Mouse (Mus musculus): Measurements from ENCODE around the gene Tmem115. TPM values are rescaled to one million over a fixed set of nuclear protein-coding genes. Genes with fewer than 3 reads are reported as not detected.

Tmem115 gene
- polyA plus RNA-seq, 1 experiment, result 0.88 TPM

- Histone ChIP-seq H3K36me3 (ENCODE audit: control insufficient read depth) (peaks cover 23% of the 10 kb centered on the region), H3K27me3 (ENCODE audit: control insufficient read depth) (peaks cover 12% of the 10 kb centered on the region), H3K4me1 (ENCODE audit: control insufficient read depth) (peaks cover 67% of the 10 kb centered on the region), H3K4me3 (replicated peaks) (no peak overlapping the region), H3K9me3 (ENCODE audit: control insufficient read depth, low read length) (peaks cover 2% of the 10 kb centered on the region; the same call in 1 of the 2 replicates)
- TF ChIP-seq TAL1 (IDR thresholded peaks at IDR 0.05; ENCODE audit: low read length) (no peak), GATA1 (IDR thresholded peaks at IDR 0.05; ENCODE audit: low read length) (no peak)
These were observed 11.0 kb downstream of the Tmem115 start for GRCm38 (mm10) chr9:107544729-107545128.

DNA sequence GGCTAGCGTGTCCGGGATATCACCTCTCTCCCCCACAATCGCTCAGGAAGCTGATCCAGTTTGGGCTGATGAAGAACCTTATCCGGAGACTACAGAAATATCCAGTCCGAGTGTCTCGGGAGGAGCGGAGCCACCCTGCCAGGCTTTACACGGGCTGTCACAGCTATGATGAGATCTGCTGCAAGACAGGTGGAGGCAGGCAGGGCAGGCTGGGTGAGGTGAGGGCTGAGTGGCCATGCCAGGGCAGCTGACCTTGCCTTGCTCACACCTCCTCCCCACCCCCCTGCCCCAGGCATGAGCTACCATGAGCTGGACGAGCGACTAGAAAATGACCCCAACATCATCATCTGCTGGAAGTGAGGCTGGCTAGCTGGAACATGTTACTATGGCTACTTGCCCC, 11.5 kb downstream of the Tmem115 start:
- no peak overlapping the region for H3K4me3 ChIP-seq (replicated peaks)
- TF ChIP-seq TAL1 (IDR thresholded peaks at IDR 0.05; ENCODE audit: low read length), result no peak
- TF ChIP-seq GATA1 (IDR thresholded peaks at IDR 0.05; ENCODE audit: low read length), result no peak
- peaks cover 2% of the 10 kb centered on the region; the same call in 1 of the 2 replicates for H3K9me3 ChIP-seq (ENCODE audit: control insufficient read depth, low read length)
- peaks cover 15% of the 10 kb centered on the region for H3K27me3 ChIP-seq (ENCODE audit: control insufficient read depth)
- peaks cover 62% of the 10 kb centered on the region for H3K4me1 ChIP-seq (ENCODE audit: control insufficient read depth)
- H3K36me3 ChIP-seq (ENCODE audit: control insufficient read depth), result peaks cover 19% of the 10 kb centered on the region

GRCm38 (mm10) chr9:107545602-107546001, 11.9 kb downstream of the Tmem115 start:
- Histone ChIP-seq H3K36me3 (ENCODE audit: control insufficient read depth) (peaks cover 15% of the 10 kb centered on the region), H3K27me3 (ENCODE audit: control insufficient read depth) (peaks cover 19% of the 10 kb centered on the region), H3K4me3 (replicated peaks) (no peak overlapping the region), H3K9me3 (ENCODE audit: control insufficient read depth, low read length) (peaks cover 2% of the 10 kb centered on the region; the same call in 1 of the 2 replicates), H3K4me1 (ENCODE audit: control insufficient read depth) (peaks cover 62% of the 10 kb centered on the region)
- TF ChIP-seq TAL1 (IDR thresholded peaks at IDR 0.05; ENCODE audit: low read length) (no peak), GATA1 (IDR thresholded peaks at IDR 0.05; ENCODE audit: low read length) (no peak)

GRCm38 (mm10) chr9:107547026-107547425, 13.3 kb downstream of the Tmem115 start, which contains the start of gene Zmynd10:
TSS of gene Zmynd10 (plus strand) at chr9:107547298.
- peaks cover 2% of the 10 kb centered on the region; the same call in 1 of the 2 replicates for H3K9me3 ChIP-seq (ENCODE audit: control insufficient read depth, low read length)
- H3K4me3 ChIP-seq (replicated peaks), result peak within 1 kb of the TSS; percentile 34
- H3K4me1 ChIP-seq (ENCODE audit: control insufficient read depth), result peaks cover 62% of the 10 kb centered on the region
- peaks cover 15% of the 10 kb centered on the region for H3K36me3 ChIP-seq (ENCODE audit: control insufficient read depth)
- TF ChIP-seq TAL1 (IDR thresholded peaks at IDR 0.05; ENCODE audit: low read length) (no peak), GATA1 (IDR thresholded peaks at IDR 0.05; ENCODE audit: low read length) (no peak)
- peaks cover 33% of the 10 kb centered on the region for H3K27me3 ChIP-seq (ENCODE audit: control insufficient read depth)

DNA sequence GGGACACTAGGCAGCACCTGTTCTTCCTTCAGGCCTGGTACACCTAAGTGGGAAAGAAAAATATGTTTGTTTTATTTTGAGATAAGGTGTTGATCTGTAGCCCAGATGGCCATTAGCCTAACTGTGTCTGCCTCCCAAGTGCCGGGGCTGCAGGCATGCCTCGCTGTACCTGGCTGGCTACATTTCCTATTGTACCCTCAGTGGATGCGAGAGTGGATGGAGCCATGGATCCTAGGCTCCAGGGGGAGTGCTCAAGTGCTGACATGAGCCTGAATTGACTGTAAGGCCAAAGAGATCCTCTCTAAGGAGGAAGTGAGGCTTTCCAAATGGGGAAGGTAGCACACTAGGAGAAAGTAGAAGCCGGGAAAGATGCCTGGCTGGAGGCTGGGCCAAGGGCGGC, 14.2 kb downstream of the Tmem115 start:
- Histone ChIP-seq H3K4me3 (replicated peaks) (no peak overlapping the region), H3K4me1 (ENCODE audit: control insufficient read depth) (peaks cover 62% of the 10 kb centered on the region)
- TF ChIP-seq GATA1 (IDR thresholded peaks at IDR 0.05; ENCODE audit: low read length) (no peak), TAL1 (IDR thresholded peaks at IDR 0.05; ENCODE audit: low read length) (no peak)

GRCm38 (mm10) chr9:107548820-107549219, 15.1 kb downstream of the Tmem115 start:
- TF ChIP-seq GATA1 (IDR thresholded peaks at IDR 0.05; ENCODE audit: low read length), result no peak
- no peak for TF ChIP-seq TAL1 (IDR thresholded peaks at IDR 0.05; ENCODE audit: low read length)
- peaks cover 15% of the 10 kb centered on the region for H3K36me3 ChIP-seq (ENCODE audit: control insufficient read depth)
- peaks cover 67% of the 10 kb centered on the region for H3K4me1 ChIP-seq (ENCODE audit: control insufficient read depth)
- H3K4me3 ChIP-seq (replicated peaks), result no peak overlapping the region
- H3K9me3 ChIP-seq (ENCODE audit: control insufficient read depth, low read length), result peaks cover 2% of the 10 kb centered on the region; the same call in 1 of the 2 replicates
- H3K27me3 ChIP-seq (ENCODE audit: control insufficient read depth), result peaks cover 40% of the 10 kb centered on the region

More for the DNA sequence above, 14.2 kb downstream of the Tmem115 start:
- Histone ChIP-seq H3K36me3 (ENCODE audit: control insufficient read depth) (peaks cover 15% of the 10 kb centered on the region), H3K27me3 (ENCODE audit: control insufficient read depth) (peaks cover 40% of the 10 kb centered on the region), H3K9me3 (ENCODE audit: control insufficient read depth, low read length) (peaks cover 2% of the 10 kb centered on the region; the same call in 1 of the 2 replicates)

- TF ChIP-seq GATA1 (IDR thresholded peaks at IDR 0.05; ENCODE audit: low read length) (no peak), TAL1 (IDR thresholded peaks at IDR 0.05; ENCODE audit: low read length) (no peak)
- peaks cover 40% of the 10 kb centered on the region for H3K27me3 ChIP-seq (ENCODE audit: control insufficient read depth)
These were observed 15.7 kb downstream of the Tmem115 start for GRCm38 (mm10) chr9:107549297-107550074.

GRCm38 (mm10) chr9:107550491-107551116, 16.9 kb downstream of the Tmem115 start:
- Histone ChIP-seq H3K4me1 (ENCODE audit: control insufficient read depth) (peaks cover 77% of the 10 kb centered on the region), H3K27me3 (ENCODE audit: control insufficient read depth) (peaks cover 40% of the 10 kb centered on the region), H3K4me3 (replicated peaks) (peak overlapping the region; percentile 63), H3K9me3 (ENCODE audit: control insufficient read depth, low read length) (no peaks in the 10 kb centered on the region), H3K36me3 (ENCODE audit: control insufficient read depth) (no peaks in the 10 kb centered on the region)
- no peak for TF ChIP-seq TAL1 (IDR thresholded peaks at IDR 0.05; ENCODE audit: low read length)
- TF ChIP-seq GATA1 (IDR thresholded peaks at IDR 0.05; ENCODE audit: low read length), result no peak

More at GRCm38 (mm10) chr9:107549297-107550074, 15.7 kb downstream of the Tmem115 start:
- Histone ChIP-seq H3K36me3 (ENCODE audit: control insufficient read depth) (peaks cover 9% of the 10 kb centered on the region), H3K4me3 (replicated peaks) (no peak overlapping the region), H3K4me1 (ENCODE audit: control insufficient read depth) (peaks cover 72% of the 10 kb centered on the region), H3K9me3 (ENCODE audit: control insufficient read depth, low read length) (no peaks in the 10 kb centered on the region)
